Mouse (Mus musculus) MEL (cell line): Measurements from ENCODE around the gene Chrdl2.

Source experiments
- CHD1 ChIP-seq: IDR thresholded peaks from 2 replicates; pipeline ENCODE4 v1.6.1; 2012; ENCODE audit warnings: low read depth, mild to moderate bottlenecking, inconsistent platforms, low read length, improper control_type of control experiment
- CTCF ChIP-seq, 3 experiments: IDR thresholded peaks in 2 of 3; conservative IDR thresholded peaks in 1 of 3; 2 replicates each; pipeline ENCODE4 v1.5.1; 2011 to 2012; ENCODE audit warnings: low read length in 3 of 3, low read depth in 2 of 3, mild to moderate bottlenecking in 2 of 3, improper control_type of control experiment in 1 of 3, inconsistent platforms in 1 of 3, mixed read lengths in 1 of 3, moderate library complexity in 1 of 3; ENCODE audit not compliant: control insufficient read depth in 1 of 3, insufficient read depth in 1 of 3, poor library complexity in 1 of 3, severe bottlenecking in 1 of 3
- EP300 ChIP-seq, 2 experiments: IDR thresholded peaks; 2 replicates each; pipeline ENCODE4 v1.6.1; 2011; ENCODE audit warnings: improper control_type of control experiment in 2 of 2, low read length in 2 of 2, low read depth in 1 of 2, mild to moderate bottlenecking in 1 of 2
- GABPA ChIP-seq: IDR thresholded peaks from 2 replicates; pipeline ENCODE4 v1.6.1; 2012; ENCODE audit warnings: low read depth, mild to moderate bottlenecking, inconsistent platforms, low read length, improper control_type of control experiment, moderate library complexity
- GATA1 ChIP-seq: IDR thresholded peaks from 2 replicates; pipeline ENCODE4 v1.6.1; 2011; ENCODE audit warnings: low read depth, low read length, improper control_type of control experiment
- MAX ChIP-seq: IDR thresholded peaks from 2 replicates; pipeline ENCODE4 v1.6.1; 2011; ENCODE audit warnings: low read length, improper control_type of control experiment
- MAZ ChIP-seq: IDR thresholded peaks from 2 replicates; pipeline ENCODE4 v1.6.1; 2012; ENCODE audit warnings: low read depth, mild to moderate bottlenecking, inconsistent platforms, low read length, improper control_type of control experiment
- MEF2A ChIP-seq: IDR thresholded peaks from 2 replicates; pipeline ENCODE4 v1.6.1; 2014; ENCODE audit warnings: low read depth, mild to moderate bottlenecking, inconsistent platforms, low read length, improper control_type of control experiment; ENCODE audit not compliant: poor library complexity, insufficient replicate concordance, severe bottlenecking; ENCODE audit errors: extremely low read depth
- NELFE ChIP-seq: IDR thresholded peaks from 2 replicates; pipeline ENCODE4 v1.6.1; 2011; ENCODE audit warnings: low read depth, low read length, improper control_type of control experiment
- POLR2AphosphoS5 ChIP-seq: IDR thresholded peaks from 2 replicates; pipeline ENCODE4 v1.6.1; 2012; ENCODE audit warnings: low read depth, borderline replicate concordance, mild to moderate bottlenecking, inconsistent platforms, low read length, moderate library complexity, mixed read lengths
- TCF12 ChIP-seq: IDR thresholded peaks from 2 replicates; pipeline ENCODE4 v1.6.1; 2014; ENCODE audit warnings: low read depth, mild to moderate bottlenecking, inconsistent platforms, low read length, improper control_type of control experiment, moderate library complexity
- USF1 ChIP-seq: IDR thresholded peaks from 2 replicates; pipeline ENCODE4 v1.6.1; 2014; ENCODE audit warnings: low read depth, mild to moderate bottlenecking, inconsistent platforms, low read length, improper control_type of control experiment, moderate library complexity

DNA sequence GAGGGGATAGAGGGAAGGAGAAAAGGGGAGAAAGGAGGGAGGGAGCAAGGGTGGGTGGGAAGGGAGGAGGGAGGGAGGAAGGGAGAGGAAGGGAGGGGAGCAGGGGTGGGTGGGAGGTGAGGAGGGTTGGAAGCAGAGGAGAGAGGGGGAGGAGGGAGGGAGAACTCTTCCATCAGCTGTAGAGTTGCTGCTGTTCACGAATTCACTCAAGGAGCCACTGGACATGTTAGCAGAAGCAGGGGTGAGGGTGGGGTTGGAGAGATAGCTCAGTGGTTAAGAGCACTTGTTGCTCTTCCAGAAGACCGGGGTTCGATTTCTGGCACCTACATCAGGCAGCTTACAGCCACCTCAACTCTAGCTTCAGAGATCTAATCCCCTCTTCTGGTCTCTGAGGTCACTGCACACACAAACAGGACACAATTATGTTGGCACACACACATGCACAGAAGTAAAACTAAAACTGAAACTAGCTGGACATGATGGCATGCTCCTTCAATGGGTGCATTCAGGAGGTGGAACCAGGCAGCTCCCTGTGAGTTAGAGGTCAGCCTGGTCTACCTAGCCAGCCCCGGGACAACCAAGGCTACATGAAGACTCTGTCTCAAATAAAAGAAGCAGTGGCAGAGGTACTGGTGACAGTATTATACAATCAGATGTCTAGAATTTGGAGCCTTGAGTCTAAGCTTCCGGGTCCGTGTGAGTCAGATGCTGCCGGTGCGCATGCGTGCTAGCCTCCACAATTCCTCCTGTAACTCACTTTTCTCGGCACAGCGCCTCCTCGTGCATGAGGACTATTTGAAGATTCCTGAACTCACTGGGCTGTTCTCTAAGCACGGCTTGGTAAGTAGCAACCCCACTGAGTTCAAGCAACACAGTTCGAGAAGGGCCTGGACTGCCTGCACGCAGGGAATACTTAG, 15.9 kb upstream of the Chrdl2 start:
- TF ChIP-seq CTCF (IDR thresholded peaks at IDR 0.05 in 2 of 3, conservative IDR thresholded peaks at IDR 0.05 in 1 of 3; ENCODE audit: control insufficient read depth in 1 of 3, insufficient read depth in 1 of 3, low read depth in 2 of 3, low read length in 3 of 3, poor library complexity in 1 of 3, severe bottlenecking in 1 of 3) (peak; percentile 50 to 75 (median 55)), NELFE (peak; percentile 54), EP300 (IDR thresholded peaks at IDR 0.05; ENCODE audit: low read depth in 1 of 2, low read length in 2 of 2) (peak in 1 of 2 experiments; percentile 7; a peak in 1 of 4 replicates), GATA1 (no peak), TCF12 (0 out of 2 replicates have a peak, but pooled peaks have one; percentile 29), MAZ (peak; percentile 65), MAX (peak; percentile 62; the same call in 1 of the 2 replicates), MEF2A (no peak), USF1 (no peak), GABPA (no peak), CHD1 (no peak), POLR2AphosphoS5 (no peak)
